Mouse (Mus musculus) activated CD4-positive, CD25-positive, alpha-beta regulatory T cell, adult 4 months (primary cell): ENCODE measurements around the gene Rbm46. TPM values are rescaled to one million over a fixed set of nuclear protein-coding genes. Genes with fewer than 3 reads are reported as not detected.

Source experiments
- ATAC-seq: one replicate; pipeline ENCODE4 v1.8.0; 2017
- polyA plus RNA-seq, 2 experiments: library from polyadenylated mRNA; unstranded; fragments of 100-300 nt; shearing (Covaris generic); gene quantifications; one replicate each; pipeline ENCODE4 v1.2.1; 2017

The Rbm46 gene
- polyA plus RNA-seq = not detected

- no peak for ATAC-seq
Measured at GRCm38 (mm10) chr3:82876372-82876739, at the start of gene Rbm46. TSS of gene Rbm46 (minus strand) at chr3:82876483.

GRCm38 (mm10) chr3:82915632-82916031 is 39.3 kb upstream of the Rbm46 start:
- no peak for ATAC-seq

- no peak for ATAC-seq
Measured at GRCm38 (mm10) chr3:82908671-82909070, 32.4 kb upstream of the Rbm46 start.

GRCm38 (mm10) chr3:82904211-82904908 is 28.1 kb upstream of the Rbm46 start:
- ATAC-seq = no peak

GRCm38 (mm10) chr3:82903613-82904205 is 27.4 kb upstream of the Rbm46 start, which contains the start of gene Lrat:
TSS of gene Lrat (minus strand) at chr3:82903973.
- ATAC-seq = no peak

- no peak for ATAC-seq
Measured at GRCm38 (mm10) chr3:82902757-82903612, 26.7 kb upstream of the Rbm46 start.

GRCm38 (mm10) chr3:82888842-82889241 is 12.6 kb upstream of the Rbm46 start:
- no peak for ATAC-seq

- ATAC-seq = no peak
Measured at GRCm38 (mm10) chr3:82877258-82877657, 975 bp upstream of the Rbm46 start.

- ATAC-seq = no peak
Measured at GRCm38 (mm10) chr3:82875671-82876371, 462 bp downstream of the Rbm46 start.

- no peak for ATAC-seq
Measured at GRCm38 (mm10) chr3:82857414-82858077, 18.7 kb downstream of the Rbm46 start.

- no peak for ATAC-seq
Measured at GRCm38 (mm10) chr3:82825165-82825564, 51.1 kb downstream of the Rbm46 start.

GRCm38 (mm10) chr3:82811851-82812250 is 64.4 kb downstream of the Rbm46 start:
- ATAC-seq = no peak

GRCm38 (mm10) chr3:82810334-82811120 is 65.8 kb downstream of the Rbm46 start:
- no peak for ATAC-seq

- no peak for ATAC-seq
Measured at GRCm38 (mm10) chr3:82809769-82810168, 66.5 kb downstream of the Rbm46 start.

GRCm38 (mm10) chr3:82808323-82808911 is 67.9 kb downstream of the Rbm46 start:
- ATAC-seq = no peak

- no peak for ATAC-seq
Measured at GRCm38 (mm10) chr3:82805291-82805690, 71.0 kb downstream of the Rbm46 start.

- ATAC-seq = no peak
Measured at GRCm38 (mm10) chr3:82800470-82800843, 75.8 kb downstream of the Rbm46 start.

GRCm38 (mm10) chr3:82799735-82800469 is 76.4 kb downstream of the Rbm46 start:
- ATAC-seq = no peak

- no peak for ATAC-seq
Measured at GRCm38 (mm10) chr3:82793656-82794055, 82.6 kb downstream of the Rbm46 start.

GRCm38 (mm10) chr3:82791663-82792062 is 84.6 kb downstream of the Rbm46 start:
- ATAC-seq = no peak
